Mouse (Mus musculus) layer of hippocampus, adult 8-10 months (tissue): ENCODE measurements around the gene Carm1. TPM values are rescaled to one million over a fixed set of nuclear protein-coding genes. Genes with fewer than 3 reads are reported as not detected.
"Not testable (repeated sequence)": the region's sequence is repeated elsewhere in the genome, so short reads cannot be mapped to it uniquely, and the experiment has no call there.

Source experiments
- DNase-seq, 2 experiments: peaks; one replicate each; pipeline ENCODE4 v3.0.0; 2022; ENCODE audit warnings: low spot score in 2 of 2
- total RNA-seq, 4 experiments: library from RNA; stranded (reverse); gene quantifications; 2 replicates each; pipeline ENCODE4 v1.2.4; 2022

The Carm1 gene
- total RNA-seq, 4 experiments from 2014 or later, result 77.5 to 91.0 (median 82.4) TPM

DNA sequence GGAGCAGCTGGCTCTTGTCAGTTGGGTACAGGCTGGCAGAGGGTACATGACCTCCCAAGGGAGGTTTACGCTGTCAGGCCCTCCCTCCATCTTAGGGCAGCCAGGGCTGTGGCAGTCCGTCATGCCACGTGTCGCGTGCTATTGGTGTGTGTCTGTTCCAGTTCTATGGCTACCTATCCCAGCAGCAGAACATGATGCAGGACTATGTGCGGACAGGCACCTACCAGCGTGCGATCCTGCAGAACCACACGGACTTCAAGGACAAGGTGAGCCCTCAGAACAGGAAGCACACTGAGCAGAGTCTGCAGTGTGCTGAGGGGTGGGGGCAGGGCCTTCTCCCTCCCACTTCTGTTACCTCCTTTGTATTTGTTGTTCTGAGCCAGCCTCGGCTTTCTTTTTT lies 28.6 kb downstream of the Carm1 start:
- DNase-seq, result no peak

GRCm38 (mm10) chr9:21576286-21576685 lies 29.6 kb downstream of the Carm1 start:
- DNase-seq, result no peak

GRCm38 (mm10) chr9:21578226-21578625 lies 31.5 kb downstream of the Carm1 start:
- no peak for DNase-seq

- DNase-seq, result no peak
Observed at GRCm38 (mm10) chr9:21585401-21585800, 38.7 kb downstream of the Carm1 start.

GRCm38 (mm10) chr9:21587678-21588349 lies 41.1 kb downstream of the Carm1 start:
- DNase-seq, result no peak

DNA sequence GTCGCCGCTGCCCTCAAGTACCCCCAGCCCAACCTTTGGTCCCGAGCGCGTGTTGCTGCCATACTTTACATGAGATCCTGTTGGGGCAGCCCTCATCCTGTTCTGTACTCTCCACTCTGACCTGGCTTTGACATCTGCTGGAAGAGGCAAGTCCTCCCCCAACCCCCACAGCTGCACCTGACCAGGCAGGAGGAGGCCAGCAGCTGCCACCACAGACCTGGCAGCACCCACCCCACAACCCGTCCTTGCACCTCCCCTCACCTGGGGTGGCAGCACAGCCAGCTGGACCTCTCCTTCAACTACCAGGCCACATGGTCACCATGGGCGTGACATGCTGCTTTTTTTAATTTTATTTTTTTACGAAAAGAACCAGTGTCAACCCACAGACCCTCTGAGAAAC lies 41.7 kb downstream of the Carm1 start:
- no peak for DNase-seq

DNA sequence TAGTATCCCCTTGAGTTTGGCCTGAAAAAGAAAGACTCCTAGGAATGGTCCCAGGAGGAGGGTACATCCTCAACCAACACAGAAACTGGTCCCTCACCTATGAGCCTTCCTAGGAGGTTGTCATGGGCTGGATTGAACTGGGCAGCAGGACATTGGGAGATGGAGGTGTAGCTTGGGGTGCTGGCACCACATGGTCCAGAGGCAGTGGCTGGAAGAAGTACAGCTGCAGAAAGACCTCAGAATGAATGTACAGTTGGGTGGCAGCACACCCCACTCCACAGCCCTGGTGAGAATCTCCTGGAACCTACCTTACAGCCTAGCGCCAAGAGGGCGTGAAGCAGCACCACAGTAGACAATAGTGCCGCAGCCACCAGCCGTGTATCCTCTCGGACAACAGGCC lies 42.8 kb downstream of the Carm1 start:
- DNase-seq, result no peak

- no peak for DNase-seq
Observed at GRCm38 (mm10) chr9:21591127-21591830, 44.6 kb downstream of the Carm1 start.

- no peak for DNase-seq
Observed at GRCm38 (mm10) chr9:21591831-21592702, 45.4 kb downstream of the Carm1 start.

DNA sequence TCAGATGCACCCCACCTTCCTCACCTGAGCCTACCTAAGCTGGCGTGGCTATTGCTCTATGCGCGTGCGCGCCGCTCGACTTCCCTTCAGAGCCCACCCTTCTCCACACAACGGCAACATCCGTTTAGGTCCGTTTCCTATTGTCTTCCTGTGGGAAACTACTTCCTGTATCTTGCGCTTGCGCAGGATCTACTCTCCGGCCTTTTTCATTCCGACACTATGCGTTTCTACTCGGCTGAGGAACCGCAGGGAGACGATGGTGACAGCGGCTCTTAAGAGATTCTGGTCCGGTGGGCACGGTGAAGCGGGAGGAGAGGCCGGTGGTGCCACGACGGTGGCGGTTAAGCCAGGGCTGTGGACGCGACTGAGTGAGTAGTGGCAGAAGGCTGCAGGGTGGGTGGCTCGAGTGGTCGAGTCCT lies 46.0 kb downstream of the Carm1 start, which contains the start of the genes Timm29 and Yipf2:
Timm29 (plus strand) TSS at position 20 of the 419 bp plus-strand sequence.
Yipf2 (minus strand) TSS at position 126 of the 419 bp plus-strand sequence.
- DNase-seq, result peak; percentile 92 to 93

DNA sequence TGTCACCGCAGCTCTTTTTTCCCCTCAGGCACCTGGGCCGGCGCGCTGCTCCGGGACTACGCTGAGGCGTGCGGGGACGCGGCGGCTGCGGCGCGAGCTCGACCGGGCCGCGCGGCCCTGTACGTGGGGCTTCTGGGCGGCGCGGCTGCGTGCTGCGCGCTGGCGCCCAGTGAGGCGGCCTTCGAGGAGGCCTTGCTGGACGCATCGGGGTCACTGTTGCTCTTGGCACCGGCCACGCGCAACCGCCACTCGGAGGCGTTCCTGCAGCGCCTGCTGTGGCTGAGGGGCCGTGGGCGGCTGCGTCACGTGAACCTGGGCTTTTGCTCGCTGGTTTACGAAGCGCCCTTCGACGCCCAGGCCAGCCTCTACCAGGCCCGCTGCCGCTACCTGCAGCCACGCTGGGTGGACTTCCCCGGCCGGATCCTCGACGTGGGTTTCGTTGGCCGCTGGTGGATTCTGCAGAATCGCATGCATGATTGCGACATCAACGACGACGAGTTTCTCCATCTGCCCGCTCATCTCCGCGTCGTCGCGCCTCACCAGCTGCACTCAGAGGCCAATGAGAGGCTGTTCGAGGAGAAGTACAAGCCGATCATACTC lies 46.5 kb downstream of the Carm1 start:
- peak in 1 of 2 experiments; percentile 63 for DNase-seq

DNA sequence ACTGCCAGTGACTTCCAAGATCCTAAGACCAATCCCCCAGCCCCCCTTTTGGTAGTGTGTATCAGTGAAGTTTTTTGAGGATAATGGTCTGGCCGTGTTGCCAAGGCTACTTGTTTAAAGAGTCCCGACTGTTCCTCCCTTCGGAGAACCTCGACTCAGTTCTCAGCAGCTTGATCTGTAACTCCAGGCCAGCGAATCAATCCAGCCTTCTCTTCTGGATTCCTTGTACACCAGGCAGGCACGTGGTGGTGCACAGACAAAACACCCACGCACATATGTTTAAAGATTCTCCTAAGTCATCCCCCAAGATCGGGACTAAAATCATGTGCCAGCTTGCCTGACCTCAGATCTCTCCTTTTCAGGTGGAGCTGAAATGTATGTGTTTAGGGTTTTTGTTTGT lies 47.7 kb downstream of the Carm1 start:
- not testable (repeated sequence) for DNase-seq

DNA sequence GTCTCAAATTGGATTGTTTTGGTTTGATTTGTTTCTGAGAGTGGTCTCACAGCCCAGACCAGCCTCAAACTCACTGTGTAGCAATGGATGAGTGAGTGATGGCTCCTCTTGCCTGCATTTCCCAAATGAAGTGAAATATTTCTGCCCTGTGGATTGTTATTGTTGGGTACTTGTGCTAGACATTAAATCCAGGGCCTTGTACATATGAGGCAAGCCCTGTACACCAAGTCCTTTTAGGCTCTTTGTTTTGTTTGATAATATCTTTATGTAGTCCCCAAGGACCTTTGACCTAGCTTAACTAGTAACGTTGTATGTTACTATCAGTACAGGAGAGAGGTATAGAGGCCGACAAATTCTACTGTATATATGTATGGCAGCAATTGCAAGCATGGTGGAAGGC lies 48.1 kb downstream of the Carm1 start:
- DNase-seq, result no peak

DNA sequence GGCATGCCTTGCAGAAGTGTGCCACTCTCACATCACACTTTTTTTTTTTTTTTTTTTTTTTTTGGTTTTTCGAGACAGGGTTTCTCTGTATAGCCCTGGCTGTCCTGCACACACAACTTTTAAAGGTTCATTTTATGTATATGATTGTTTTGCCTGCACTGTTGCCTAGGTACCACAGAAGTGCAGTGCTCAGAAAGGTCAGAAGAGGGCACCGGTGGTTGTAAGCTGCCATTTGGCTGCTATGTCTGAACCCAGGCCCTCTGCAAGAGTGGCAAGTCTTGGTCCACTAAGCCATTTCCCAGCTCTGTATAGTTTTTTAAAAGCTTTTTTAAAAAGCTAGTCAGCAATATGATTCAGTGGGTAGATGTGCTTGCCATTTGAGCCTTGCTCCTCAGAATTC lies 51.5 kb downstream of the Carm1 start:
- no peak for DNase-seq

- DNase-seq, result no peak
Observed at GRCm38 (mm10) chr9:21600186-21600585, 53.5 kb downstream of the Carm1 start.

DNA sequence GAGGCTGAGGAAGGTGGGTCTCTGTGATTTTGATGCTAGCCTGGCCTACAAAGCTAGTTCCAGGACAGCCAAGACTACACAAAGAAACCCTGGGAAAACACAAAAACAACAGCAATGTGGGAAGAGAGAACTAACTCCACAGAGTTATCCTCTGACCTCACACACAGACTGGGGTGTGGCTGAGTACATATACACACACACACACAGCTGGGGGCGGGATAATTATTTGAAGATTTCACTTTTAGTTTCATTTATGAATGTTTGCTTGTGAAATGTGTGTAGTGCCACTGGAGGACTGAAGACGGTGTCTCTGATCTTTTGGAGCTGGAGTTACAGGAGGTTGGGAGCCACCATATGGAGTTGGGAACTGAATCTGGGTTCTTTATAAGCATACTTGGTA lies 54.4 kb downstream of the Carm1 start:
- DNase-seq, result no peak

DNA sequence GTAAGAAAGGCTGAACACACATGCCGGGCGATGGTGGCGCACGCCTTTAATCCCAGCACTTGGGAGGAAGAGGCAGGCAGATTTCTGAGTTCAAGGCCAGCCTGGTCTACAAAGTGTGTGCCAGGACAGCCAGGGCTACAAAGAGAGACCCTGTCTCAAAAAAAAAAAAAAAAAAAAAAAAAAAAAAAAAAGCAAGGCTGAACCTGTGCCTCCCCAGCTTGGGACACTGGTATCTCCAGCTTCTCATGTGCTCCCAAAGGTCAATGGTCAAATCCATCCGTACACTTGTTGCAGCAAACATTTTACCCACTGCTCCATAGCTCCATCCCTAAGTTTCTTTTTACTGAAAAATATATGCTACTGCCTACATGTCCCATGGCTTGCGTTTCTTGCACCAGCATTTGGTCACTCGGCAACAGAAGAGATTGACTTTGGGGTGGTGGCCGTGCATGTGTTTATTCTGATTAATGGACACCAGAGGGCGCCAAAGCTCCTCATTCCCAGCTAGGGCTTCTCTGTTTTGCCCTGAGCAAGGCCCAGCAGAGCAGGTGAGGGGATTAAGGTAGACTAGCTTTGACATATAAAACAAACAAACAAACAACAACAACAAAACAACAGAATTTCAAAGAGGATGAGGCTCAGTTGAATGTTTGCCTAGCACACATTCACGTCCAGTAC lies 55.2 kb downstream of the Carm1 start:
- DNase-seq, result peak in 1 of 2 experiments; percentile 72

- no peak for DNase-seq
Observed at GRCm38 (mm10) chr9:21604119-21604518, 57.4 kb downstream of the Carm1 start.

GRCm38 (mm10) chr9:21605865-21606264 lies 59.2 kb downstream of the Carm1 start:
- no peak for DNase-seq

DNA sequence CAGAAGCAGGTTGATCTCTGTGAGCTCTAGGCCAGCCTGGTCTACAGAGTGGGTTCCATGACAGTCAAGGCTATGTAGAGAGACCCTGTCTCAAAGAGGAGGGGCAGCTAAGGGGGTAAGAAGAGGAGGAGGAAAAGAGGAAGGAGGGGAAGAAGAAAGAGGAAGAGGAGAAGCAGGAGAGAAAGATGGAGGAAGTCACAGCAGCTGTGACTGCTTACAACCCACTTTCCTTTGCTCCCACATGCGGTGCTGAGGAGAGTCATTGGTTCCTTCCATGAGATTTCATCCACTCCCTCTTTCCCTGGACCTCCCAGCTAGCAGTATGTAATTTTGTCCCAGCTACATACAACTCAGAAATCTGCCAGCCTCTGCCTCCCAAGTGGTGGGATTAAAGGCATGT lies 60.0 kb downstream of the Carm1 start:
- DNase-seq, result no peak

DNA sequence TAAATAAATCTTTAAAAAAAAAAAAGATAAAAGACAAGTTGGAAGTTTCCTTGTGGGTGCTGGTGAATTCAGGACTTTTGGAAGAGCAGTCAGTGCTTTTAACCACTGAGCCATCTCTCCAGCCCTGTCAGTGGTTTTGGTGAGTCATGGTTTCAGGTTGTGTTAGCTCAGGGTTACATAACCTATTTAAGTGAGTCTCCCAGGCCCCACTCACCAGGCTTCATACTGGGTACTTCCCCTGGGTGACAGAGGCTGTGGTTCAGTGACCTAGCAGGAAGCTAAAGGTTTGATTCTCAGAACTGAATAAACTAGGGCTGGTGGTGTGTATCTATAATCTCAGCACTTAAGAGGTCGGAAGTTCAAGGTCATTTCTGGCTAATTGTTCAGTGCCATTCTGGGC lies 63.2 kb downstream of the Carm1 start:
- DNase-seq, result no peak
